Mouse (Mus musculus): ENCODE measurements around the gene Lcn10.
"Not testable (repeated sequence)": the region's sequence is repeated elsewhere in the genome, so short reads cannot be mapped to it uniquely, and the experiment has no call there.

Gene Lcn10

DNA sequence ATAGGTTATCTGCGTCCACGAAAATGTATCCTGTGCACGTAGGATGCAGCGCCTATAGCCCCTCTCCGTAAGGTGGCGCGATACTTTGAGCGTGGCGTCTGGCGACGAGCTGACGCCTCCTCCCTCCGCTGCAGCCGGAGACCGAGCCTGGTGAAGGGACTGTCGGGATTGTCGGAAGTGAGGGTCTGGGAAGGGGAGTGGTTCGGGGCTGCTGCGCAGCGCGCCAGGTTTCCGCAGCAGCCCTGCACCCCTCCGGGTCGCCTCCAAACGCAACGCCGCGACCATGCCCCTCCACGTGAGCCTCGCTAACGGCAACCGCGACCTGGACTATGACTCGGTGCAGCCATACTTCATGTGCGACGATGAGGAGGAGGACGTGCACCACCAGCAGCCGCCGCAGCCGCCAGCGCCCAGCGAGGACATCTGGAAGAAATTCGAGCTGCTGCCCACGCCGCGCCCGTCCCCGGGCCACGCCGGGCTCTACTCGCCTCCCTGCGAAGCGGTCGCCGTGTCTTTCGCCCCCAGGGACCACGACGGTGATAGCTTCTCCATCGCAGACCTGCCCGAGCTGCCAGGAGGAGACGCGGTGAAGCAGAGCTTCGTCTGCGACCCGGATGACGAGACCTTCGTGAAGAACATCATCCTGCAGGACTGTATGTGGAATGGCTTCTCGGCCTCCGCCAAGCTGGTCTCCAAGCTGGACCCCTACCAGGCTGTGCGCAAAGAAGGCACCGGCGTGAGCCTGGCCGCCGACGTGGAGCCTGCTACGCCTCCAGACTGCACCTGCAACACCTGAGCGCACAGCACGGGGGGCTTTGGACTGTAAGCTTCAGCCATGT is 24.3 kb downstream of the Lcn10 start, which contains the start of gene Bmyc:
Gene Bmyc, plus strand, starts transcription at position 97 of the 839 bp plus-strand sequence.
- no peak for DNase-seq (ENCODE audit: low read depth, low spot score)

DNA sequence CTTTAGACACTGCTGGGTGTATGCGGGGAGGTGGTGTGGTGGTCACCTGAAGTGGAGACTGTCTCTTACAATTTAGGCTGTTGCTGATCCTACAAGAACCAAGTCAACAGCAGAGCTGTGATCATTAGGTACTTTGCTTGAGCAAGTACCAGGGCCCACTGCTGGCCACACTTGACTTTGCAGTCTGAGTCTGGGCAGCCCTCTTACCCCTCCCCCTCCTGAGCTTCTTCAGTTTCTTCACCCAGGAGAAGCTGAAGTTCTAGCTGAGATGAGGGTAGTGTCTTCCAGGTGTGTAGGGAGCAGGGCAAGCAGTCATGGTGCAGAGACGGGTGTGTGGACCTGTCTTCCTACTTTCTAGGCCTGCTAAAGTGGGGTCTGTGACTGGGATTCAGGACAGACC is 25.6 kb downstream of the Lcn10 start:
- DNase-seq (ENCODE audit: low read depth, low spot score): no peak

DNA sequence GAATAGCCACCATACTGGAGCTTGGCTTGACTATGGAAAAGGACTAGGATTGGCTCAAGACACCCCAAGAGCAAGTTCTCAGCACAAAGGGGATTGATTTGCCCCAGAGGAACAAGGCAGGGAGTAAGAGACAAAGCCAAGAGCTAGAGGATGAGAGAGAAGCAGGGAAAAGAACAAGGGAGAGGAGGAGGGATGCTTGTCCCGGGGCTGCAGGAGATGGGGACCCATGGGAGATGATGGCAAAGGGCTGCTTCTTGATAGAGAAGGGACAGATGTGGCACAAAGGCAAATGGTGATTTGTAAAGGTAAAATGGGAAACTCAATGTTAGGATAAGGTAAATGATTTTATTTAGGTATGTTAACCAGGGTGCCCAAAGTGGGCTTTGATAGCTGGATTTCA is 26.5 kb downstream of the Lcn10 start:
- DNase-seq (ENCODE audit: low read depth, low spot score): not testable (repeated sequence)

DNA sequence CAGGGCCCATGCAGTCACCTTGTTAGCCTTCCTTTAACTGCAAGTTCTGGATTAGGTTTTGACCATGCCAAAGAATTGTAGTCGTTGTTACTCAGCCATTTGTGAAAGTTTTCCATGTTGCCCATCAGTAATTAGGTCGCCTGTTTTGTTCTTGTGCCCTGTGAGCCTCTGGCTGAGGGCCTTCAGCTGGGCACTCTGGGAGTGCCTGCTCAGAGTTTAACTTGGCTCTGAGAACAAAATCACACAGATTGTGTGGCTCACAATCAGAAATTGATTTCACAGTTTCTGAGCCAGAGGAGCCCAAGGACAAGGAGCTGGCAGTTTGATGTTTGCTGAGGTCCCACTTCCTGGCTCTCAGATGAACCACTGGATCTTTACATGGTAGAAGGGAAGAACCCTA is 27.3 kb downstream of the Lcn10 start:
- DNase-seq (ENCODE audit: low read depth, low spot score): not testable (repeated sequence)

DNA sequence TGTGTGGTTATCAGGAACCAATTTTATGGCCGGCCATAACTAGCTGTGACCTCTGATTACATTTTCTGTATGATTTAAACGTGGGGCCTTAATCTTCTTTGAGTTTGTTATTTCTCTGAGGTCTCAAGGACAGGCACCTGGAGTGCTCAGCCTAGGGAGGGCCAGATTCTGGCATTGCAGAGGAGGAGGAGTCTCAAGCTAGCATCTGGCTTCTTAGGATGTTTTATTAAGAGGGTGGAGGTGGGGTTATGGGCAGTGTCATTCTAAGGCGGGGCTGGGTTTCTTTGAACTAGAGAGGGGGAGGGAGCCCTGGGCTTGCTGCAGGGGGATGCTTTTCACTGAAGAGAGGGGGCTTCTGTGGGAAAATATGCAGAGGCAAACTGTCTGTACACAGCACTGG is 29.1 kb downstream of the Lcn10 start:
- not testable (repeated sequence) for DNase-seq (ENCODE audit: low read depth, low spot score)

DNA sequence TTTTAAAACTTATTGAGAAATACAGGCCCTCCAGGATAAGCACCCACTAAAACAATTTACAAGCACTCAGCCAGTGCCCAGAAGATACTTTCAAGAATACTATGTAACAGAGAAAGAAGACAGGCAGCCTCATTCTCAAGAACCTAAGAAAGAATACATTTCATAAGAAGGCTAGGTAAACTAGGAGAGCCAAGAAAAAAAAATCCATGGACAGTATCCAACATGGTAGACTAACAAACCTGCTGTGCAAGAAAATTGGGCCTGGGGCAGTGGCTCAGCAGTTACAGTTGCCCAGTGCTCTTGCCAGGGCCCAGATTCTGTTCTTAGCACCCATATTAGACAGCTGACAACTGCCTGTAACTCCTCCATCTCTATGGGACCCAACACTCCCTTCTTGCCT is 34.7 kb downstream of the Lcn10 start:
- no peak for DNase-seq (ENCODE audit: low read depth, low spot score)

DNA sequence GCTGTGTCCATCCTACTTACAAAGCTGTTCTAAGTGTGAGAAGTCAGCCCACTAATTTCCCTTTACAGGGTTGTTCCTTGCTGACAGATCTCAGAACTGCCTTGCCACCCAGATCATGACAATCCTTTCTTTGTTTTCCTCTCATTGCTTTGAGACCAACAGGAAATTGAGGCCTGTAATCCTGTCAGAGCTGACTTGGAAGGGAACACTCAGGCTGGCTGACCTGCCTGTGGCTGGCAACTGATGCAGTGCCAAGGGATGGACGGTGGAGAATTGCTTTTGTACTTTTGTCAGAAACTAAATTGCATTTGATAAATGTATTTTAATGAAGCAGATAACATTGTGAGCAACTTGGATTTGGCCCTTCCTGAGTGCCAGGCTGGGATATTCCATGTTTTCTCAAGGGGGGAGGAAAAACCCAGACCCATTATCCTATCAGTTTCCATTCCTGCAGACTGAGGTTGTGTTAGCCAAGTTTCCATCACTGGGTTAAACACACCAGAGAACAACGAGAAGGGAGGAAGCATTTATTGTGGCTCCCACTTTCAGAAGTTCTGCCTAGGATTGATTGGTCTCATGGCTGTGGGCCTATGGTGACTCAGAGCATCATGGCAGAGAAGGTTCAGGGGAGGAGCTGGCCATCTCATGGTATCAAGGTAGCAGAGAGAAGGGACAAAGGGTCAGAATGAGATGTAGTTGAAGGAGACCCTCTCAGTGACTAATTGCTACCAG is 50.8 kb downstream of the Lcn10 start:
- no peak for DNase-seq (ENCODE audit: low read depth, low spot score)
